Mouse (Mus musculus) monocyte, adult 2 months (primary cell): ENCODE results near the gene Fbxo8.

Experiments
- DNase-seq, 2 experiments: peaks; one replicate each; pipeline ENCODE4 v3.0.0; 2022; ENCODE audit warnings: low spot score in 2 of 2, low read depth in 1 of 2

The Fbxo8 gene

DNA sequence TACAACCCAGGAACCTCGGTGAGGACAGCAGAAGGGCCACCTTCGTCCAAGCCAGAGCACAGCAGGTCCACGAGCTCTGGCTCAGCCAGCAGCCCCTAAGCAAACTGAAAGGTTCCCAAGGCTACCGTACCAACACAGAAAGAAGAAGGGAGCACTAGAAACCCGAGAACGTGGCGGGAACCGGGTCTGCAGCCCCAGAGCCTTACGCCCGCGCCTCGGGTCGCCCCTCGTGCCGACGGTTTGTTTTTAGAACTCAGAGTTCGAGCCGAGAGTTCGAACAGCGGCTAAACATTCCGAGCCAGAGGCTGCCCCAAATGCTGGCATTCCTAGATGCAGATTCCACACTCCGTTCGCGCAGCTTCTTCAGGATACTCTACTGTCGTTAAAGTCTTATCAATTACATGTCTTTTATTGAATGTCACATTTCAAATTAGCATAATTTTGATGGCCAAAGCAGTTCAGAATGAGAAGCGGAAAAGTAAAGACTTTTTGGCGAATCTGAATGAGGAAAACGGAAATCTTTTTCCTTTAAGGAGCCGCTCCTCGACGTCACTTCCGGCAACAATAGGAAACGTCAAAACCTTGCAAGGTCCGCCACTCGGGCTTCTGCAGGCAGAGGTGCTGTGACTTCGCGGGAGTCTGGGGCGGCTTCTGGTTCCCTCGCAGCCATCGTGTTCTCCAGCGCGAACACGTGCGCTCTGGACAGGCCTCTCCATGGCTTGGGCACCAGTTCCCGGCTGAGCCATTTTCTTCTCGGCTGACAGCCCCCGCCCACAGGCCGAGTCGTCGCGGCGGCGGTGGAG is at the start of gene Fbxo8, which contains the start of gene Cep44:
Gene Fbxo8 (plus strand): TSS at position 533 of the 803 bp plus-strand sequence.
Gene Cep44 (minus strand): TSS at position 490 of the 803 bp plus-strand sequence.
- DNase-seq, result peak; percentile 48 to 71

GRCm38 (mm10) chr8:56501911-56502310 is 49.0 kb upstream of the Fbxo8 start:
- no peak for DNase-seq

DNA sequence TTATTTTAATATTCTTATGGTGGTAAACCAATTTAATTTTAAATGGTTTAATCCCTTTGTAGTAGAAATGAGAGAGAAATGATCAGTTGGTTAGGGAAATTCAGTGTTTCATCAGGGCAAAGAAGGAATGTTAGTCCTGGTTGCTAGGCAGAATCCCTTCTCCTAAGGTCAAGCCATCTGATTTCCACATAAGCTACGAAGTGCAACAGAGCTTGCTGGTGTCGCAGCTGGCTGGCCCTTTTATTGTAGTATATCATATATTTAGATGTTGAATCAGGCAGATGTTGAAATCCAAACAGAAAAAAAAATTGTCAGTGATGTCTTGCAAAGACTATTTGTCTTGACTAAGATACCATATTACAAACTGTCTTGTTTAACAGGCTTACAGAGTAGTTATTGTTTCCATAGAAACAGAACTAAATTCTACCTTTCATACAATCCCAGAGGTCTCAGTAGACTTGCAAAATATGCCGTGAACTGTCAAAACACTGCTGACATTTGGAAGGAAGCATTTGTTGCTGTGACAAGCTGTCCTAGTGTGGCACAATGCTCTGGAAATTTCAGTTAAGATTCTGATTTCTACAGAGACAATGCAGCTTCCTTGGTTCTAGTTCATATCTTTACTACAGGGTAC is 42.5 kb upstream of the Fbxo8 start:
- no peak for DNase-seq

- no peak for DNase-seq
Measured at GRCm38 (mm10) chr8:56508952-56509479, 41.9 kb upstream of the Fbxo8 start.

DNA sequence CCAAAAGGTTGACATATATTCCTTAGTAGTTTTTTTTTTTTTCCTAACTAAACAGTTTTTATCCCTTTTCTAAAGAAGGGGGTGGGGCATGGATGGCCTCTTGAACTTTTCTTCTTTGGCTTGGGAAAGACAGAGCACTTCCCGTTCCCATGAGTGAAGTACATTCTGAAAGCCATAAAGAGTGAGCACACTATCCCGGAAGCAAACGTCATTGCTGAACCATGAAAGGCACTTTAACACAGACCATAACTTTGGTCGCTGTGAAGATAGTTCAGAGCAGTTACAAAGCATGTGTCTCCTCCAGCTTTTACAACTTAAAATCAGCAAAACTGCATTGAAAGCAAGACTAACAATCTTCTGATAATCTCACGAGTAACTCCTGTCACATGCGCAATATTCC is 32.0 kb upstream of the Fbxo8 start:
- no peak for DNase-seq

- DNase-seq, result no peak
Measured at GRCm38 (mm10) chr8:56520249-56520648, 30.6 kb upstream of the Fbxo8 start.

- no peak for DNase-seq
Measured at GRCm38 (mm10) chr8:56521051-56521450, 29.8 kb upstream of the Fbxo8 start.

- no peak for DNase-seq
Measured at GRCm38 (mm10) chr8:56528869-56529268, 22.0 kb upstream of the Fbxo8 start.

- DNase-seq, result no peak
Measured at GRCm38 (mm10) chr8:56530359-56530758, 20.5 kb upstream of the Fbxo8 start.

DNA sequence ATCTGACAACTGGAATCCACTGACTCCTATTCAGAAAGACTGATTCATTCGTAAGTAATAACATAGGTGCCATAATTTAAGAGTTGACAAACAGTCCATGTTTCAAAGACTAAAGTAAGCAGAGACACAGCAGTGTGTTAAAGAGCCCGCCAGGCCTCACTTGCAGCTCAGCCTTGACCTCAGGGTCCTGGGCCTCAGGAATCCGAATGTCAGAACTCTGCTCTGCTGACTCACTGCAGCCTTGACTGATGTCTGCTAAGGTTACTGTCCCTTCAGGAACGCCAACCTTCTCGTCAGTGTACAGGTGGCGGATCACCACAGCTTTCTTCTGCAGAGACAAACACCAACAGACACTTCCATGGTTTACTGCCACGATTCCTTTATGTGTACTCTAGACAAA is 10.2 kb upstream of the Fbxo8 start:
- no peak for DNase-seq

DNA sequence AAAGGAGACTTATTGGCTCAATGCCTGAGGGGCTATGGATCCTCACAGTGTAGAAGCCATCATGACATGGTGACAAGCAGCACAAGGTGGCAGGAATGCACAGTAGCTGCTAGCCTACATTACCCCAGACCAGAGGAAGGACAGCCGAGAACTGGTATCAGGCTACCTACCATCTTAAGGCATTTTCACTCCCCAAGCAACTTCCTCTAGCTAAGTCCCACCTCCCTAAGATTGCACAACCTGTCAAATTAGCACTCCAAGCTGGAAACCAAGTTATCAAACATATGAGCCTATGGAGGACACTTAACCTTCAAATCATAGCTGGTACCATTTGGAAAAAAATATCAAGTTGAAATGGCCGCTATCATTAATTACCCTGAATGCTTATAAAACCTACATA is 3.0 kb upstream of the Fbxo8 start:
- DNase-seq, result no peak

DNA sequence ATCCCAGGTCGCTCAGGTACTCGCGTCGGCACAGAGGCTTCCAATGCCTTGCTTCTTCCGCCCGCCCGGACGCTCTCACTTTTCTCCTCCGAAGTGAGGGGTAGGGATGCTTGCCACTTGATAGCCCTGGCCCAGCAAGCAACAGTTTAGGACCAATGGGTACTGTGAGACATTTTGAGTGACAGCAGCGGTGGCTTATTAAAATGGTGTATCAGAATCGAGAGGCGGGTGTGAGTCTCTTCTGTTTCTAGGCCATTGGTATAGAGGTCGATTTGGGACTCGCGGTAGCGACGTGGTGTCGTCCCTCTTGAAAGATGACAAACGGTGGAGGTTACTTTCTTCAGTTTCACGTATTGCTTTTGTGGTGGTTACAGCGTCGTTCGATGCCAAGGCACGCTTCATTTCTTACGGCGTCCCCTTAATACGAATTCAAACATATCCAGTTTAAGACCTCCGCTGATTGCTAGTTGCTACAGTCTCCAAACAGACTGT is 517 bp downstream of the Fbxo8 start:
- peak; percentile 73 to 81 for DNase-seq

GRCm38 (mm10) chr8:56552045-56552444 is 1.2 kb downstream of the Fbxo8 start:
- no peak for DNase-seq

GRCm38 (mm10) chr8:56552551-56553103 is 1.7 kb downstream of the Fbxo8 start:
- no peak for DNase-seq

GRCm38 (mm10) chr8:56564399-56565047 is 13.6 kb downstream of the Fbxo8 start:
- no peak for DNase-seq

- DNase-seq, result no peak
Measured at GRCm38 (mm10) chr8:56566856-56567255, 16.0 kb downstream of the Fbxo8 start.

DNA sequence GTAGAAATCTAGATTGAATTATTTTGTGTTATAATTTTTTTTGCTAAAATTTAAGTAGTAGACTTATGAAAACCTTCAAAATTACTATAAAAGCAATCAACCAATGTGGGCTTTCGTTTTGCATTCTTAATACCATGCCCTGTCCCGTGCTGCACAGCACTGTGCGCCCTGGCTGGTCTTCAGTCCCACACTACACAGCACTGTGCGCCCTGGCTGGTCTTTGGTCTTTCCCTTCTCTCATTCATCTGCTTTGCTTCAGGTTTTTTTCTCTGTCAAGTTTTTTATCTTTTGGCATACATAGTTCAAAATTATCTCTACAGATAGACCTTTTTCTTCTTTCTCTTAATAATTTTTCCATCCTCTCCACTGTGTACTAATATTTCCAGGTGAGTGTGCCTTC is 30.0 kb downstream of the Fbxo8 start:
- no peak for DNase-seq

DNA sequence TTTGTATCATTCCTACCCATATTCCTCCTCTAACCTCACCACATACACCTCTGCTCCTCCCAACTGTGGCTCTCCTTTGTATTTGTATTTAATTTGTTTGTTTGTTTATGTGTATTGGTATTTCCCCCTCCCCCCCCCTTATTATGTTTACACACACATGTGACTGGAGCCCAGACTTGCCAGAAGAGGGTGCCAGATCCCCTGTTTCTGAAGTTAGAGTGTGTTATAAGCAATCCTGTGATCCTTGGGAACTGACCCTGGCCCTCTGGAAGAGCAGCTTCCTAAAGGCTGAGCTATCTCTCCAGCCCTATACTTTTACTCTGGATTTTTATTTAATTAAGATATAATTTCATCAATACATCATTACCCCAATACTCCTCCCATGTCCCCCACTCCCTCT is 32.0 kb downstream of the Fbxo8 start:
- no peak for DNase-seq

- DNase-seq, result no peak
Measured at GRCm38 (mm10) chr8:56589004-56589403, 38.1 kb downstream of the Fbxo8 start.

- DNase-seq, result no peak
Measured at GRCm38 (mm10) chr8:56591084-56591483, 40.2 kb downstream of the Fbxo8 start.

- DNase-seq, result no peak
Measured at GRCm38 (mm10) chr8:56591502-56591901, 40.6 kb downstream of the Fbxo8 start.
